Mouse (Mus musculus) brain, adult 2 months (tissue): ENCODE measurements around the gene Nprl2.
"Not testable (repeated sequence)": the region's sequence is repeated elsewhere in the genome, so short reads cannot be mapped to it uniquely, and the experiment has no call there.

Source experiments
- DNase-seq: peaks from one replicate; pipeline ENCODE4 v3.0.0; 2011; ENCODE audit warnings: low read depth, low spot score

Nprl2 gene

DNA sequence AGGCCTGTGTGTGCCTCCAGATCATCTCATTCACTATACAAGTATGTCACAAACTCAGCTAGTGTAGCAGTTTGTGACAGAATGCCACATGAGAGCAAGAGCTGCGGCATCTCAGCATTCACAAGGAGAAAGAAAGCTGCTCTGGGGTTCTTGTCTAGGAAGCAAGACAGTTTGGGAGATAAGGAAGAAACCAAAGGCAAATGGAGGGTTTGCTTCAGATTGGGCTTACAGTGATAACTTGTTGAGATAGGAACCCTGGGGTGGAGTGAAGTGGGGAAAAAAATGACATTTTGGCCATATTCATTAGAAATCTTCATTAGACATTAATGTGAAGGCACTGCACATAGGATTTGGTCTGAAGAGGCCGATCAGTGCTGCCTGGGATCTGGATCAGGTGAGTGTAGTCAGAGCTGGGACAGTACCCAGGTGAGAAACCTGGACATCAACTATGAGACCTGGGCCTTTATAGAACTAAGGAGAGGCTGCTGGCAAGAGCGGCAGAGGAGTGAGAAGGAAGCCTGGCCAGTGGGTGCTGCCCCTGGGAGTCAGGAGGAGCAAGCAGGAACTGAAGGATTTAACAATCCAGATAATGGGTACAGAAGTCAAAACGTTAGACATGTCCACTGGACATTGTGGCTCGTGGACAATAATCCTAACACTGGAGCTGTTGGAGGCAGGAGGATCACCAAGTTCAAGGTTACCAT, 10.8 kb downstream of the Nprl2 start:
- no peak for DNase-seq

DNA sequence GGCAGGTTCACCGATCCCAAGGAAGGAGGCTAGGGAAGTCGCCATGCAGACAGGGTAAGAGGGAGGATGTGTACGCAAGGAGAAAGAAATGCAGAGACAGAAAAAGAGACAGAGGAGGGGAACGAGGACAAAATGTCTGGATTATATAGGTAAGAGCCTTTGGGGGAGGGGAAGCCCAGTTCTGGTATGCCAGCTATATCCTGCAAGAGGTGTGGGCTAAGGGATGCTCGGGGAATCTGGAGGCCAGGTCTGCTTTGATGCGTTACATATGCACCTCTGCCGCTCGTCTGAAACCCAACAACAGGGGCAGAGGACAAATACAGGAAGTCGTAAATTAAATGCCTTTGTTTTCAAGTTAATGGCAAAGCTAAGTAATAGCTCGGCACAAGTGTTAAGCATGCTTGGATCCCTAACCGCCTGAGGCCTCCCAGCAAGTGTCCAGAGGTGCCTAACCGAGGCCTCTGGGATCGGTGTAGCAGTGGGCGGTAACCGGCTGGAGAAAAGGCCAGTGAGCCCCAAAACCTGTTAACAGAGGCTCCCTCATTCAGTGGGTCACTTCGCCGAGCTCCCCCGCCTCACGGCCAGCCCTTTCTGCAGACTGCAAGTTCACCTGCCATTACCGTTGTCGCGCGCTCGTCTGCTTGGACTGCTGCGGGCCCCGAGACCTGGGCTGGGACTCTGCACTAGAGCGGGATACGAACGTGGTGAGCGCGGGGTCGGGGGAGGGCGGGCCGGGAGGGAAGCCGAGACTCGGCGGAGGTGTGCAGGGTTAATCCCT, 11.7 kb downstream of the Nprl2 start:
- DNase-seq, result no peak

DNA sequence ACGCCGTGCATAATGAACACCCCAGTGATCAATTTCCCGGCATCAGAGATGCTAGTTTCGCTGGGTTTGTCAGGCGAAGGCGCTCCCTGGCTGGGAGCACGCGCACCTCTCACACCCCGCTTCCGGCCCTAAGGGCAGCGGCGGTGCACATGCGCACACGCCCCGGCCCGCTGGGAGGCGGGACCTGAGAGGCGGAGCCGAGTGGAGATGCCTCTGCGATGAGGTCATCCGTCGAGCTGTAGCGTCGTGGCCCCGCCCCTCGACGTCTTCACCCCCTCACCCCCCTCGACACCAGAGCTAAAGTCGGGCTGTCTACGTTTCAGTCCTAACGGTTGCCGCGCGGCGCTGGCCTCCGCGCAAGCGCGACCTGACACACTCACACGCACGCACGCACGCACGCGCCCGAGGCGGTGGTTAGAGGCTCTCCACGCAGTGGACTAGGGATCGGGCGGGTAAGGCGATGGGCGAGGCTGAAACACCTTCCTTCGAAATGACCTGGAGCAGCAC, 12.3 kb downstream of the Nprl2 start:
- DNase-seq, result peak; percentile 100

DNA sequence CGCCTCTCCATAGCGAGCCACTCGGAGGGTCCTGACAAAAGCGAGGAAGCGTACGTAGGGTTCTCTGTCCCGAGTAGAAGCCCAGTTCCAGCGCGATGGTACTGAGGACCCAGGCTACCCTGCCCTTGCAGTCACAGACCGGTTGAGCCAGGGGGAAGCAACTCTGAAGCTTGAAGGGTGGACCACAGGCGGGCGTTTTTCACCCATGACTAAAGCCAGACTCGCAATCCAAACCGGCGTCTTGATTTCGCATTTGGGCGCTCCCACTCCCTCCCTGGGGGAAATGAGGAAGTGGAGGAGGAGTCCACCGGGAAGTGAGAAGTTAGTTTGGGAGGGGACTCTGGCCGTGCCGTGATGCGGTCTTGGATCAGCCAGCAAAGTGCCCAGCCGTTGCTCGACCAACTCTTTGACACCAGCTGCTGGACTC, 13.0 kb downstream of the Nprl2 start:
- DNase-seq, result peak; percentile 43

DNA sequence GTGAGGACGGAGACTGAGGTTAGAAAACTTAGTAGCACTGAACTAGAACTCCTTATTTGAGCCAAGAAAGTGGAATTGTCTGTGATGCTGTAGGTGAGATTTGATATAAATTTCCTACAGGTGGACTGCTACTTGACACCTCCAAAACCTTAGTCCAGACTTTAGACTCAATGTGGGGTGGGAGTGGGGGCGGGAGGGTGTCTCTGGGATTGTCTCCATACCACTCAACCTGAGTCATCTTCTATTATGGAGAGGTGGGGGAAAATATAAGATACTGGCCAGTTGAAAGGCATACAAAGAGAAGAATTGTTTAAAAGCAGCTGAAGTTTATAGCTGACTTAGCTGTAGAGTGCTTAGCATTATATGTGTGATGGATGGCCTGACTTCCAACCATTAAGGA, 13.7 kb downstream of the Nprl2 start:
- no peak for DNase-seq

DNA sequence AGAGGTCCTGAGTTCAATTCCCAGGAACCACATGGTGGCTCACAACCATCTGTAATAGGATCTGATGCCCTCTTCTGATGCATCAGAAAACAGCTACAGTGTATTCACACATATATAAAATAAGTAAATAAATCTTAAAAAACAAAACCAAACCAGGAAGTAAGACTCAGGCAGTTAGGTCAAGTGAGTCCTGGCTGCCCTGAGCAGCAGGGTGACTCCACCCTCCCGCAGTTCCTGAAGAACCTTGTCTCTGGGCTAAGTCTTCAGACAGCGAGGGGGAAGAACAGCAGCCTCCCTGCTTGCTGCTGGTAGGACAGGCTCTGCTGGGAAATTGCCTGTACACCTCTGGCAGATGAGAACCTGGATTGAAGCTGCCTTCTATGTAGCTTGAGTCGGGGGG, 14.3 kb downstream of the Nprl2 start:
- DNase-seq, result no peak

DNA sequence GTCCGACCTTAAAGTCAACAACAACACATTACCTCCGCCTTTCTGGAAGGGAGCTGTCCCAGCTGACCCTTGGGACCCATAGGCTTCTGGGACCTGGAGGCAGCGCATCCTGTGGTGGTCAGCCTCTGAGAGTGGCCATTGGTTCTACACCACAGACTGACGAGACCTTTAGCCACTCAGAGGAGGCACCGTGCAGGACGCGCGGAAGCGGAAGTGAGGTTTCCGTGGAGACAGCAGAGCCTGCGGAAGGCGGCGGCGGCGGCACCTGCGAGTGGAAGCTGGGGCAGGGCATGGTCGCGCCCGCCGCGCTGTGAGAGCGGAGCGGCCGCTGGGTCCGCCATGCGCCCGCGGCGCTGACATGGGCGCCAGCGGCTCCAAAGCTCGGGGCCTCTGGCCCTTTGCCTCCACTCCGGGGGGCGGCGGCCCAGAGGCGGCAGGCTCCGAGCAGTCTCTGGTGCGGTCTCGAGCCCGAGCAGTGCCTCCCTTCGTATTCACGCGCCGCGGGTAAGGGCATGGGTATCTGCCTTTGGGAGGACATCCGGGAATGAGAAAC, 21.1 kb downstream of the Nprl2 start, which contains the start of gene Tusc2:
Tusc2 (plus strand) TSS at position 227 of the 553 bp plus-strand sequence.
- peak; percentile 99 for DNase-seq

DNA sequence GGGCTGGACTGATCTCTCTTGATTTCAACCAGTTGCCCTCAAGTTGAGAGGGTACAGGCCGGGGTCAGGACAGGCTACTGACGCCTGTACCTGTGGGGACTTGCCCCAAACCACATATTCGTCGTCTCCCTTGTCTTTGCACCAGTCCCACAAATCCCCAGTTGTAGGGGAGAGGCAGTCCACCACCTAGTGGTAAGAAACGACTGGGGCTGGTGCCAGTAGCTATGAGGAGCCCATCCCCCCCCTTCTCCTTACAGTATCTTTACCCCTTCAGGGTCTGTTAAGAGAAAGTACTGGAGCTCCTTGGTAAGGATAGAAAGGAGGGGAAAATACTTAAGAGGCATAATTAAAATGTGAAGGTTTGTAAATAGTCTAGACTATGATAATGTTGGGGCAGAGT, 23.5 kb downstream of the Nprl2 start:
- DNase-seq, result not testable (repeated sequence)

DNA sequence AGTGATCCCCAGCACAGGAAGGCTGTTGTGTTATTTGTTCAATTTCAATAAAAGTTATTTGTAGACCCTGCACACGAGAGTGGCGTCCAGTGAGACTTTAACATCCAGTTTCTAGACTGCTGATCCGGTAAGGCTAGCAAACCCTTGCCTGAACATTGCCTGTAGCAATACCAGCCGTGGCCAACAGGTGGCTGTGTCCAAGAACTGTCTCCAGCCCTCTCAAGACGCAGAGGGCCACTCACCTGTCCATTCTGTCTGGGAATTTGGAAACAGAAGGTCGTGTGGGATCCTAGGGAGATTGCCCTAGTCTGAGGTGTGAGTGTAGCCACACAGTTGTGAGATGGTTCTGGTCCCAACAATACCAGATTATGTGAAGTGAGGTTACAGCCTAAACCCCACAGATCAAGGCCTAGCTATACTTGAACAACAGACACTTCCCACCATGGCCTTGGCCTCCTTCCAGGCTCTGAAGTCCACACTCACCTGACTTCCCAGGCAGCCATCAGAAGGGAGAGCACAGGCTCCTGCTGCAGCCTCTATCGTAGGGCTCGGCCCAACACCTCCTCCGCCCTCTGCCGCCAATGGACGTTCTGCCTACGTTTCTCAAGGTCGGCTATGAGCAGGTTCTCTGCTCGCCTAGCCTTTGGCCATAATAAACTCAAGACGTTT, 24.1 kb downstream of the Nprl2 start:
- peak; percentile 87 for DNase-seq

DNA sequence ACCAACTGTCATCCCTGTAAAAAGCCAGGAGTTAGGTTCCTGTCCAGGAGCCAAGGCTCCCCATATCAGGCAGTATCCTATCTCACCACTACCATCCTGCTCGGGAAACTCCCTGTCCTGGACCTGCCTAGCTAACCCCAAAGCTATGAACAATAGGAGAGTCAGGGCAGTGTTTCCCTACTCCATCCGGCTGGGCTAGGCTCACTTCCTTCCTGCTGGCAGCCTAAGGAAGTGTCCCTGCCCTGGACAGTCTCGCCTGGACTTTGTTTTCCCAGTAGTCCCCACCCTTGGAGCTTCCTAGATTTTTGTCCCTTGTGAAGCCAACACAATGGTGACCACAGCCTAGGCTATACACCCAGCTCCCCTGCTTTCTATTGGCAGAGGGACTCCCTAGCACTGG, 24.8 kb downstream of the Nprl2 start:
- DNase-seq, result no peak

DNA sequence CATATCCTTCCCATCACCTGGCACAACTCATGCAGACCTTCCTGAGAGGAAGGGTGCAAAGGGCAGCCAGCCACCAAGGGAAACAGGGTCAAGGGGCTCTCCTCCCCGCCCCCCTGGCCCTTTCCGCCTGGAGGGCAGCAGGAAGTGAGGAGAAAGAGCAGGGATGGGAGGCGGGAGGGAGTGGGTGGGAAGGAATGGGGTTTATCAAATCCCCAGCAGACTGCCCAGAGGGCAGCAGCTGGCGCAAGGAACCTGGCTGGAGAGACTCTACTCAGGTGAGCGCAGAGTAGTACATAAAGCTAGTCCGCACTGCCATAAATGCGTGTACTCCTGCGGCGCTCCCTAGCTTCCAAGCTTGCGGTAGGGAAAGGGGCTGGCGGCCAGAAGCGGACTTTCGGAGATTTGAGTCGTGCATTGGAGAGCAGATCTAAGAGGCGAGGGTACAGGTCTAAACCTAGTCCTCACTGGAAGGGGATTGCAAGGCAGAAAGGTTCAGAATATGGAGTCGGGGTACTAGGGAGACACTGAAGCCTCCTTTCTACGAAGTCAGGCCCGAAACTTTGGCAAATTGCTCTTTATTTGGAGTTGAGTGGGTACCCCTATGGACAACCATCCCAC, 25.8 kb downstream of the Nprl2 start, which contains the start of gene Hyal2:
Hyal2 (plus strand) TSS at position 244 of the 618 bp plus-strand sequence.
- no peak for DNase-seq

DNA sequence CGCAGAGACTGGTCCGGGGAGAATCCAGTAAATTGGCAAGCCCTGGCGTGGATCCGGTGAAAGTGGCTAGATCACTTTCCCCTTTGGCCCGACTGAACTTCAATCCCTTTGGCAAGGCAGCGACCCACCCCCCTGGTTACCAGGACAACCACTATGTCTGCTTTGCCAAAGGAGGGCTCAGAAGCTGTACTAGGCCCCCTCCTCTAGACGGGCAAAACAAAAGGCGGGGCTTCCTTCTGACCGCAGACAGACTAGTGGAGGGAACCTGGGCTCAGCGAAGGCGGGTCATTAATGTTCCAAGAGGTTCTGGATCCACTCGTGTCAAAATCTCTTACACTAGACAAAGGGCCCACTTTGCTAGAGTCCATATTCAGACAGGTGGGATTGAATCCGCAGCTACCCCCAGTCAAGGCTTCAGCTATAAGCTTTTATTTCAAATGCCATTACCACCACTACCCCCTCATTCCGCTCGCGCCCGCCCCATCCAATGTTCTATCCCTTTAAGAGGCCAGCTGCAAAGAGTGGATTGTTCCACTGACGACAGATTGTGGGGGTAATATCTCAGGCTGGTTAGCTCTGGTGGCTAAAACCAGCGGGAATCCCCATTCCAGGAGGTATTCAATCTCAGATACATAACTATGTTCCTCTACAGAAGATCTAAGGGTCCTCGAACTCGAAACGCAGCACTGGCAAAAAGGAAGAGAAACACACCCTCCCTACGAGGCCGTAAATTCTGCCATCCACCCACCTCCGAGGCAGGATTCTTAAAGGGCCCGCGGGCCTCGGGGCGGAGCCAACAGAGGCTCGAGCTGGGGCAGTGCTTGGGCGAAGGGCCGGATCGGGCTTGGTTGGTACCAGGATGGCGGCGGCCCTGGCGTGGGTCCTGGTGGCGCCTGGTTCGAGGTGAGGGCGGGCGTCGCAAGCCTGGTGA, 26.6 kb downstream of the Nprl2 start:
- DNase-seq, result peak; percentile 88

DNA sequence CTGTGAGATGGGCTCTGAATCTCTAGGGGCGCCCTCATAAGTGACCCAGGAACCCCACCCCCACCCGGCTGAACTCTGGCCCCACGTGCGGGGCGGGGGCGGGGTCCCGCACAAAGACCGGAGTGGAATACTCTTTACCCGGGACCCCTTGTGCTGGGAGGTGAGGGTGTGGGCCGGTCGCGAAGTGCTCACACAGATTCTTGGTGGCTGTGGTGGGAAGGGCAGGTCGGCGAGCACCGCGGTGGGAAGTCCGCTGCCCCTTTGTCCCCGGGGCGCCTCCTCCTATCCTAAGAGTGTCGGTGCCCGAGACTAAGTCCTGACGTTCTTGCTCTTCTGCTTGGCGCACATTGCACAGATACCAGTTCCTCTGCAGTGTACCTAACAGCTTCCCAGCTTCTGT, 27.2 kb downstream of the Nprl2 start:
- DNase-seq, result peak; percentile 35

DNA sequence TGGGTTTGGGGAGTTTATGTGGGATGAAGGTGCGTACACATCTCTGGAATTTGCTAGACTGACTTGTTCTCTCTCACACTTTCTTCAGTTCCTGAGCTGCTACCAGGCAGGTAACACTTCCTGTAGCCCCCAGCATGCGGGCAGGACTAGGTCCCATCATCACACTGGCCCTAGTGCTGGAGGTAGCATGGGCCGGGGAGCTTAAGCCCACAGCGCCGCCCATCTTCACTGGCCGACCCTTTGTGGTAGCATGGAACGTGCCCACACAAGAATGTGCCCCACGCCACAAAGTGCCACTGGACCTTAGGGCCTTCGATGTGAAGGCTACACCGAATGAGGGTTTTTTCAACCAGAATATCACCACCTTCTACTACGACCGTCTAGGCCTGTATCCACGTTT, 28.0 kb downstream of the Nprl2 start:
- no peak for DNase-seq

DNA sequence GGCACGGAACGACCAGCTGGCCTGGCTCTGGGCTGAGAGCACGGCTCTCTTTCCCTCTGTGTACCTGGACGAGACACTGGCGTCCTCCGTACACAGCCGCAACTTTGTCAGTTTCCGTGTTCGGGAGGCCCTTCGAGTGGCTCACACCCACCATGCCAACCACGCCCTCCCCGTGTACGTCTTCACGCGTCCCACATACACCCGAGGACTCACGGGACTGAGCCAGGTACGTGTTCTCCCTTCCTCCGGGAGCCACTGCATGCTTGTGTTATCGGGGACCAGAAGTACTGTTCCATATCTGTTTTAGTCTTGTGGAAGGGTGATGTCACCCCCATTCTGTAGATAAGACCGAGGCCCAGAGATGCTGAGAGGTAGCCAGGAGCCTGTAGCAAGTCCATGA, 28.8 kb downstream of the Nprl2 start:
- DNase-seq, result no peak

DNA sequence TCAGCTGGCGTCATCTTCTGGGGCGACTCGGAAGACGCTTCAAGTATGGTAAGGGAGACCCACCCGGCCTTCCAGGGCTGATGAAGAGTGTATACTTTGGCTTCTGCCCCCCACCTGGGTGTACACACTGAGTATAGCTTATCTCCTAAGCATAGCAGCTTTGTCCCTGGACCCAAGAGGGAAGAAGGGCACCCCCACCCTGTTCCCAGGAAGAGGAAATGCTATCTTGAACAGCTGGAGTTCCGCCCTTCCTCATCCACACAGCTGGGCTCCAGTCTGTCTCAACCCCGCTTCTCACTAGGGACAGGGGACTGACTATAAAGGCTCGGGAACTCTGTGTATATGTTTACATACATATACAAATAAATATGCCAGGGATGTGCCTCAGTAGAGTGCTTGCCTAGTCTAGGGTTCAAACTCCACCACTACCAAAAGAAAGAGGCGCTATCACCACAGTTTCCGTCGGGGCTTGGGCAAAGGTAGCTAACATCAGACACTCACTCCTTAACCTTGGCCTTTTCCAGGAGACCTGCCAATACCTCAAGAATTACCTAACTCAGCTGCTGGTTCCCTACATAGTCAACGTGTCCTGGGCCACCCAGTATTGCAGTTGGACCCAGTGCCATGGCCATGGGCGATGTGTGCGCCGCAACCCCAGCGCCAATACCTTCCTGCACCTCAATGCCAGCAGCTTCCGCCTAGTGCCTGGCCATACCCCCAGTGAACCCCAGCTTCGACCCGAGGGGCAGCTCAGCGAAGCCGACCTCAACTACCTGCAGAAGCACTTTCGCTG, 29.7 kb downstream of the Nprl2 start:
- no peak for DNase-seq

DNA sequence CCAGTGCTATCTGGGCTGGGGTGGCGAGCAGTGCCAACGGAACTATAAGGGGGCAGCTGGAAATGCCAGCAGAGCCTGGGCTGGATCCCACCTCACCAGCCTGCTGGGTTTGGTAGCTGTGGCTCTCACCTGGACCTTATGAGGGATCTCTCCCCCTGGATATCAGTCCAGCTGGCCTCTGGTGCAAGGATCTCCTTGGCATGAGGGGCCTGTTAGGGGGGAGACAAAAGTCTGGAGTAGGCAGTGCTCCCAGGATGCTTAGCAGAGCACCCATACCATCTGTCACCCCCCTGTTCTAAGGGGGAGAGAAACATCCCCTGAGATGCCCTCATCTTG, 30.3 kb downstream of the Nprl2 start:
- DNase-seq, result no peak

DNA sequence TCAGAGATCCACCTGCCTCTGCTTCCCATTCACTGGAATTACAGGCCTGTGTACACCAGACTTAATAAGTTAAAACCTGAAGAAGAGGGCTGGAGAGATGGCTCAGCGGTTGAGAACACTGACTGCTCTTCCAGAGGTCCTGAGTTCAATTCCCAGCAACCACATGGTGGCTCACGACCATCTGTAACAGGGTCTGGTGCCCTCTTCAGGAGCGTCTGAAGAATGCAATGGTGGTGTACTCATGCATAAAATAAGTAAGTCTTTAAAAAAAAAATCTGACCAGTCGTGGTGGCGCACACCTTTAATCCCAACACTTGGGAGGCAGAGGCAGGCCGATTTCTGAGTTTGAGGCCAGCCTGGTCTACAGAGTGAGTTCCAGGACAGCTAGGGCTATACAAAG, 31.7 kb downstream of the Nprl2 start:
- DNase-seq, result not testable (repeated sequence)

DNA sequence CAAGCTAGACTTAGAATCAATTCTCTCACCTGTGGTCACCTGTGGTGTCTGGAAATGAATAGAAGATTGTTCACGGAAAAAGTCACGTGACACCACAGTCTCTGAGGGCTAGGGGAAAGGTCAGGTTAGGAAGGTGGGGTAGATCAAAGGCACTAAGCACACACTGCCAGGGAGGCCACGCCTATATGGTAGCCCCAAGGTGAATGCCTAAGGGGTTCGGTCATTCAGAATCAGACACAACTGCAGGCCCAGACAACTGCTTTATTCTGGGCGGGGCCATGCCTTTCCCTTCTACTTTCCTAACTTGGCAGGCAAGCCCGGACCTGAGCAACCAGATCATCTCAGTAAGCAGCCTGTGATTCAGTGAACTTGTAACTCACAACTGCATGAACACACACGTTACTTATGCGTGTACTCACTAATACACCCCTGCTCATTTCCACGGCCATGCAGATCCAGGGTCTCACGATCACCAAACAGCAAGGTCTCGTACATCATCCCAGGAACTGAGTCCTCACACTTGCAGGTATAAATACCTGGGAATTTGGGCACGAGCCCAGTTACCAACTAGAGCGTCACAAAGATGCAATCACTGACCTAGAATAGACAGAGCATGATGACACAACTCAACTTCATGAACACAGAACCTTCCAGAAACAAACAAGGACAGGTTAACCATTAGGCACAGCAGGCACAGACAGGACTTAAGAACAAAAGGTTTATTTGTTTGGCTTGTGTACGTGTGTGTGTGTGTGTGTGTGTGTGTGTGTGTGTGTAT, 33.7 kb downstream of the Nprl2 start:
- peak; percentile 53 for DNase-seq
